Mouse (Mus musculus) limb, embryonic 12.5 days (tissue): ENCODE data around the gene Plxdc1. TPM values are rescaled to one million over a fixed set of nuclear protein-coding genes. Genes with fewer than 3 reads are reported as not detected.
A peak's percentile ranks its signal among the peaks of the same experiment; 100 is the strongest.

Experiments
- ATAC-seq: fragments of 200-750 bp; cut with Nextera tagmentation; 2 replicates; pipeline ENCODE4 v1.8.0; 2017; ENCODE audit warnings: low read depth, moderate TSS enrichment; ENCODE audit not compliant: insufficient number of reproducible peaks, insufficient read depth, low FRiP score, low TSS enrichment
- H3K27ac ChIP-seq: fragments of 300-500 bp; sonication (generic); 2 replicates; pipeline ENCODE4 v1.5.1; 2016; ENCODE audit warnings: mild to moderate bottlenecking, moderate library complexity
- H3K27me3 ChIP-seq: fragments of 300-500 bp; sonication (generic); 2 replicates; pipeline ENCODE4 v1.6.1; 2016; ENCODE audit warnings: mild to moderate bottlenecking, moderate library complexity
- H3K36me3 ChIP-seq: fragments of 300-500 bp; sonication (generic); 2 replicates; pipeline ENCODE4 v1.6.1; 2016; ENCODE audit warnings: mild to moderate bottlenecking, moderate library complexity
- H3K4me1 ChIP-seq: fragments of 300-500 bp; sonication (generic); replicated peaks from 2 replicates; pipeline ENCODE4 v1.6.1; 2016
- H3K4me2 ChIP-seq: fragments of 300-500 bp; sonication (generic); 2 replicates; pipeline ENCODE4 v1.6.1; 2016; ENCODE audit warnings: mild to moderate bottlenecking, moderate library complexity
- H3K4me3 ChIP-seq: fragments of 300-500 bp; sonication (generic); replicated peaks from 2 replicates; pipeline ENCODE4 v1.5.1; 2016; ENCODE audit warnings: mild to moderate bottlenecking
- H3K9ac ChIP-seq: fragments of 300-500 bp; sonication (generic); replicated peaks from 2 replicates; pipeline ENCODE4 v1.6.1; 2016; ENCODE audit warnings: mild to moderate bottlenecking, moderate library complexity
- H3K9me3 ChIP-seq: fragments of 300-500 bp; sonication (generic); 2 replicates; pipeline ENCODE4 v1.6.1; 2016; ENCODE audit warnings: mild to moderate bottlenecking, moderate library complexity
- WGBS: fragments of 180-500 bp; shearing (Covaris S2); methylation state at CpG from one replicate; pipeline ENCODE4 v1.1.7; 2016; 5-methylcytosine and 5-hydroxymethylcytosine counted together
- polyA plus RNA-seq: library from polyadenylated mRNA; unstranded; fragments of >200 nt; fragmentation: Nextera tagmentation; extraction: Ambion mirVana; gene quantifications from 2 replicates; pipeline ENCODE4 v1.2.1, GENCODE M21; 2016

Gene Plxdc1
- polyA plus RNA-seq, 1 experiment from 2014 or later: not detected

DNA sequence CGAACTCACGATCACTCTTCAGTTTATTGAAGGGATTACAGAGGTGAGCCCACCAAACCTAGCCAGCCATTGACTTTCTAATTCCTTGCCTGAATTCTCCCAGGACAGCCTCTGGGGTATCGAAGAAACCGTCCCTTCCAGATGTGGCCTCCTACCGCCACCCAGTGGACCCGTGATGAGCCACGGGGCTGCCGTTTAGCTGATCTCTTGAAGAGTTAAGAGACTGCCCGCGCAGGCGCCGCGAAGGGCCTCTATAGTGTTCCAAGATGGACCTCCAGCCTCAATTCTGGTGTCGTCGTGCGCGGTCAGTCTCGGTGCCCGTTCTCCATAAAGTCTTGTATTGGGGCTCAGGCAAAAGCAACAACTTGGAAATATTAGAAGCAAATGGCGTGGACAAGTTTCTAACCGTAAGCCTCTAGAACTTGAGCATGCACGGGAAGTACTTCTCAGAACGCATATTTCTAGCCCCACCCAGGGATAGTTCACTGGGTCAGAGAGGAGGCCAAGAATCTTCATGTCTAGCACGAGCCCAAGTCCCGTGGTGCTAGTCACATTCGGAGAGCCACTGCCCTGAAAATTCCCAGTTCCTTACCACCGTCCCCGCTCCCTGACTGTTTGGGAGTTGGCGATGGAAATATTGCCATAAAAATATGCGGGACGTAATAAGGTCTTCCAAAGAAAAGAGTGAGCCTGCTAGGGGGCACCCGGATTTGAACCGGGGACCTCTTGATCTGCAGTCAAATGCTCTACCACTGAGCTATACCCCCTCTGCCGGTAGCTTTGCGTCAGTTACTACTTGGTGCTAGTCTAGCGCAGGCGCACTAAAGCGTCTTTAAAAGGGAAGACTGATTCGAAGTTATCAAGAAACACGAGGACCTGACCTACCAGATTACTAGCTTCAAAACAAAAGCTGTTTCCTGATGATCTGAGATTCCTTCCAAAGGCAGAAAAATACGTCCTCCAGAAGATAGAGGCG lies 1.6 kb upstream of the Plxdc1 start:
- peak overlapping the region; percentile 83 for H3K27ac ChIP-seq
- H3K4me2 ChIP-seq: peak overlapping the region; percentile 88
- WGBS: under 1% methylated on average over 42 of the region's 42 CpGs
- peaks cover 19% of the 10 kb centered on the region; the same call in 1 of the 2 replicates for H3K4me1 ChIP-seq
- H3K9ac ChIP-seq: peak overlapping the region; percentile 76
- H3K27me3 ChIP-seq: peaks cover 51% of the 10 kb centered on the region
- no peaks in the 10 kb centered on the region for H3K9me3 ChIP-seq
- peak; percentile 69 for ATAC-seq
- H3K36me3 ChIP-seq: no peaks in the 10 kb centered on the region
- H3K4me3 ChIP-seq: peak overlapping the region; percentile 90

DNA sequence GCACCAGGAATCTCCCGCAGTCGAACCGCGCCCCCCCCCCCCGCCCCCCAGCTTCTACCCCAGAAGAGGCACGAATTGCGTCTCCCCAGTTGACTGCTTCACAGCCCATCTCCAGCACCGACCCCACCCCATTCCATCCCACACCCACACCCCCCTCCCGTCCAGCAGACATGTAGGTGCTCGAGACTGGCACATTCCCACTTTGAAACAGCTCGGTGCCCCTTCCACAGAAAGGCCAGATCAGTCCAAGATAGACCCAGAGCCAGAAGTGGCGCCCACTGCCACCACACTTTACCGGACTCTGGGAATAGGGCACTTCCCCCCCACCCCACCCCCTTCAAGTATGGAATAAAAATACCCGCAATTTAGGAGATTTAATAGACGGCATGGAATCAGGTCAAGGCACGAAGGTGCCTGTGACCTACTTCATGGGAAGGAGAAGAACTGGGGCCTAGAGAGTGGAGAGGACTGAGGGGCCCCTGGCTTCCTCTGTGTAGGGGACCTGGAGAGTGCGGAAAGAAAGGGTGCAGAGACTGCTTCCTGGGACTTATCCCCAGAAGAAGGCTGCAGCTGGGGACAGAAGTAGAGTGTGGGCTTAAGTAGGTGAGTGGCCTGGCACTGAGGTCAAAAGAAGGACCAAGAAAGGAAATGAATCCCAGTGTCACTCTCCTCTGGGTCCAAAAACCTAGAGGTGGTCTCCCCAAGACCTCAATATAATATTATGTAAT lies 658 bp upstream of the Plxdc1 start:
- H3K9ac ChIP-seq: peak overlapping the region; percentile 65
- H3K4me1 ChIP-seq: peaks cover 19% of the 10 kb centered on the region; the same call in 1 of the 2 replicates
- no peaks in the 10 kb centered on the region for H3K36me3 ChIP-seq
- peak overlapping the region; percentile 90 for H3K4me3 ChIP-seq
- no peaks in the 10 kb centered on the region for H3K9me3 ChIP-seq
- 28% methylated on average over 13 of the region's 17 CpGs for WGBS
- ATAC-seq: no peak
- H3K4me2 ChIP-seq: peak overlapping the region; percentile 88
- H3K27ac ChIP-seq: no peak overlapping the region
- peaks cover 53% of the 10 kb centered on the region for H3K27me3 ChIP-seq

DNA sequence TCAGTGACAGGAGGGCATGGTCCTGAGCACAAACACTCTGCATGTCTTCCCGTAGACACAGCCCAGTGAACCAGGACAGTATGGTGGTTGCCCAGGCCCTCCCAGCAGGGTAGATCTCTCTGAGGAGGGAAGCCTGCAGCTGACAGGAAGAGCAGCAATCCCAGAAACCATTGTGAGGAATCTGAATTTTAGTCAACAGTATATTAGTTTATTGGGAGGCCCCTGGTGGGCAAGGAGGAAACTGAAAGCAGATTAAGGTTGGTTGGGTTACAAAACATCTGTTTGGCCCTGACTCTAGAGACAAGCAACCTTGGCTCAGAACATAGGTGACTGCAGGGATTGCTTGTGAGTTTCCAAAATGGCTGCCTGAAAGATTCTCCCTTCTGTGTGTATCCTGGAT lies 2.3 kb downstream of the Plxdc1 start:
- no peaks in the 10 kb centered on the region for H3K36me3 ChIP-seq
- H3K9ac ChIP-seq: no peak overlapping the region
- peaks cover 45% of the 10 kb centered on the region for H3K27me3 ChIP-seq
- H3K4me2 ChIP-seq: no peak overlapping the region
- no peak overlapping the region for H3K27ac ChIP-seq
- WGBS: 88% methylated on average over 1 of the region's 1 CpGs
- H3K4me1 ChIP-seq: peaks cover 24% of the 10 kb centered on the region
- no peak for ATAC-seq
- no peak overlapping the region for H3K4me3 ChIP-seq
- no peaks in the 10 kb centered on the region for H3K9me3 ChIP-seq

DNA sequence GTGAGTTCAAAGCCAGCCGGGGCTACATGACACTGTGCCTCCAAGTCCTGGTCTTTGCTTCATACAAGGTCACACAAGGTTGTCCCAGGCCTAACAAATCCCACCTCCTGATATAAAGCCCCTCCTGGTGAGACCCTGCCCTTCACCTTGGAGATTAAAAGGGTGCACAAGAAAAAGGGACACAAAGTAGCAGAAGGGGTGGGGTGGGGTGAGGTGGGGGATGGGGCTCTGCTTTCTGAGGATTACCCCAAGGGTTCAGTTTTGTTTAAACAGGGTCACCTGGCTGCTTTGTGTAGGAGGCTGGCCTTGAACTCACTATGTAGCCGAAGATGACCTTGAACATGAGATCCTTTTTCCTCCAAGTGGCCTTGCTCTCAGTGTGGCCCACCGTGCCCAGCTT lies 2.7 kb downstream of the Plxdc1 start:
- WGBS: 85% methylated on average over 3 of the region's 3 CpGs
- H3K4me3 ChIP-seq: no peak overlapping the region
- no peak for ATAC-seq
- no peak overlapping the region for H3K27ac ChIP-seq
- peaks cover 45% of the 10 kb centered on the region for H3K27me3 ChIP-seq
- no peaks in the 10 kb centered on the region for H3K36me3 ChIP-seq
- H3K9ac ChIP-seq: no peak overlapping the region
- H3K4me1 ChIP-seq: peaks cover 24% of the 10 kb centered on the region
- no peaks in the 10 kb centered on the region for H3K9me3 ChIP-seq
- no peak overlapping the region for H3K4me2 ChIP-seq

DNA sequence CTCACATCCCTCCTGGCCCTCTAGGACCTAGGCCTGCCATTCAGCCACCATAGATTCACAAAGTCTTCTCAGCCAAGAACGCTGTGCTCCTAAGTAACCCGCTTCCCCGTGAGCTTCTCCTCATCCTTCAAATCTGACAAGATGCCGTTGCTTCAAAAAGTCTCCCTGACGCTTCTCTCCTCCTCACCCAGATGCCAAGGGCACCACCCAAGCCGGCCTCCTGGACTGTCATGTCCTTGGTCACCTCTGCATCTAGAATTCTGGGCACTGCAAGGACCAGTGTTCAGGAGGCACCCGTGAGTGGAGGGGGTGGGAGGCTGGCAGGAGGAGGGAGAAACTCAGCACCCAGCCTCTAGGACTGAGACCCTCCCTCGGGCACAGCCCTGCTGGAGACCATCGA lies 3.5 kb downstream of the Plxdc1 start:
- no peak overlapping the region for H3K27ac ChIP-seq
- peaks cover 24% of the 10 kb centered on the region for H3K4me1 ChIP-seq
- no peak for ATAC-seq
- H3K4me2 ChIP-seq: no peak overlapping the region
- no peak overlapping the region for H3K9ac ChIP-seq
- no peaks in the 10 kb centered on the region for H3K36me3 ChIP-seq
- WGBS: 86% methylated on average over 9 of the region's 9 CpGs
- H3K4me3 ChIP-seq: no peak overlapping the region
- peaks cover 45% of the 10 kb centered on the region for H3K27me3 ChIP-seq
- no peaks in the 10 kb centered on the region for H3K9me3 ChIP-seq

DNA sequence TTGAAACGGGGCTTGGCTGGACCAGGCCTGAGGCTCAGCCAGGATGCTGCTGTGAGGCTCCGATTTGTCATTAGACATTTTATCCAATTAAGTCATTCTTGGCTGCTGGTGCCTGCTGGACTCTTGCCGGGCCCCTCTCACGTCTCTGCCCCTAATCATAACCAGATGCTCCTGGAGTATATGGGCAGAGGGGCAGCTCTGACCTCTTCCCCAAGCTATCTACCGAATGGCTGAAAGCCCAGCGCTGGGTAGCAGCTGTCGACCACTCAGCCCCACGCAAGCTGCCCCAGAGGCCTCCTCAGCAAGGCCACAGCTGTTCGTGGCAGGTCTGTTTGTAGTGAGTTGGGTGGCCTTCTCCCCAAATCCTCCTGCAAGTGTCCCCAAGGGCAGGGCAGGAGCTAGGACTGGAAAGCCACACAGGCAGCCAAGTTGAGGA lies 5.7 kb downstream of the Plxdc1 start:
- no peak for ATAC-seq
- 9% methylated on average over 9 of the region's 9 CpGs for WGBS
- Histone ChIP-seq H3K36me3 (no peaks in the 10 kb centered on the region), H3K9me3 (no peaks in the 10 kb centered on the region), H3K4me3 (no peak overlapping the region), H3K9ac (no peak overlapping the region), H3K27ac (peak overlapping the region; percentile 14; the same call in 1 of the 2 replicates), H3K4me1 (peaks cover 15% of the 10 kb centered on the region), H3K27me3 (peaks cover 30% of the 10 kb centered on the region), H3K4me2 (no peak overlapping the region)

DNA sequence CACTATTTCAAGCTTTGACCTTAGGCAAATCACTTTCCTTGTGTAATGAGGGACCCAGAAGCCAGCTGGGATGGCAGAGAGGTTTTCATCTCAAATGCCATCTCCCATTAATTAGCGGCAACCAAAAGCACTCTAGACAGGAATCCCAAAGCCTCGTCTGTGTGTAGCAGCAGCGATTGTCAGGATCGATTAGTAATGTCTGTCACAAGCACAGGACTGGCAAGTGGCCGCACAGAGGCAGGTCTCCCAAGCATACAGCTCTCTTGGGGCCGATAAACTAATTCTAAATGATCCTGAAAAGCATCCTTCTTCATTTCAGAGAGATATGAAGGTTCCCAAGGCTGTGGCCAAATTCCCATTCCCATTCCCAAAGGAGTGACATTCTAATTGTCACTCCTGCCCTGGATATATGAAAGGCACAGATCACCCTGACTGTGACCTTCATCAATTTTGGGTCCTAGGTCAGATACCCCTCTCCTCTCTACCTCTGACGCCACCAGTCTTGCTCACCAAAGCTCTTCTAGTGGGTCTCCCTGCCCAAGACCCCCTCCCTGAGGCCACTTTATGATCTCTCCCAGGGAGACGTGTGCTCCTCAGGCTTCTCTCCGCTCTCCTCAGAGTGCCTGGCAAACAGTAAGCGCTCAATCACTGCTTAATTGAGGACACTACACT lies 6.3 kb downstream of the Plxdc1 start:
- Histone ChIP-seq H3K9me3 (no peaks in the 10 kb centered on the region), H3K4me2 (no peak overlapping the region), H3K27ac (no peak overlapping the region), H3K4me3 (no peak overlapping the region), H3K4me1 (peaks cover 15% of the 10 kb centered on the region), H3K27me3 (peaks cover 24% of the 10 kb centered on the region), H3K36me3 (no peaks in the 10 kb centered on the region), H3K9ac (no peak overlapping the region)
- no peak for ATAC-seq
- 56% methylated on average over 10 of the region's 10 CpGs for WGBS

DNA sequence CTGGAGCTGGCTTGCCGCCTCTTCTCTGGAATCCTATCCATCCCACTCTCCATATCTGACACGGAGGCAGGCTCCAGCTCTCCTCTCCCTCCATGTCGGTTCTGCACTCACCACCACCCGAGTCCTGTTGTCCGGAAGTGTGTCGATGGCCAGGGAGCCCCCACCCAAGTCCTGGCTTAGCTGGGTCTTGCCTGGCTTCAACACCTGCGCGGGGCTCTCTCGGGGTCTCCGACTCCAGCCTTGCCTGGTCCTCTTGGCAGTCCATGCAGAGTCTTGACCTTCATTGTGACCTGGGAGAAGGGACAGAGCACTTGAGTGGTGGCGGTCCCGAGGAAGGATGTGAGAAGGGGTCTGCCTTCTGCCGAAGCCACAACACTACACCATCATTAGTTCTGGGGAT lies 7.9 kb downstream of the Plxdc1 start:
- no peaks in the 10 kb centered on the region for H3K36me3 ChIP-seq
- H3K27ac ChIP-seq: no peak overlapping the region
- H3K9me3 ChIP-seq: no peaks in the 10 kb centered on the region
- WGBS: 85% methylated on average over 13 of the region's 13 CpGs
- no peak overlapping the region for H3K4me3 ChIP-seq
- H3K4me2 ChIP-seq: no peak overlapping the region
- peaks cover 15% of the 10 kb centered on the region for H3K4me1 ChIP-seq
- 0 out of 2 replicates have a peak, but pooled peaks cover 9% of the 10 kb centered on the region for H3K27me3 ChIP-seq
- ATAC-seq: no peak
- no peak overlapping the region for H3K9ac ChIP-seq

DNA sequence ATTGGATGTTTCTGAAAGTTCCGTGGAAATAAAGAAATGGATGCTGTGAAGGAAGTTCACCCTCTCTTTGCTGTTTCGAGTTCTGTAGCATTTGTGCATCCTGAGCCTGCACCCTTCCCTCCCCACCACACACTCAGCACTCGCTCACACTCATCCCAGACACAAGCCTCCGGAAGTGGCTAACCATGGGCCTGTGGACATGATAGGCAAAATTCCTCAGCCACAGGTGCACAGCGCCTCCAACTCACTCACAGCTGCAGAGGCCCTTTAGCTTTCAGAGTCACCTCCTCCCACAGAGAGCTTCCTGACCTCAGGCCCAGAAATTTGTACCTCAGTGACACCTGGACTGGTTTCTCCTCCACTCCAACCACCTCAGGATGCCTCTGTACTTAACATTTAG lies 8.4 kb downstream of the Plxdc1 start:
- Histone ChIP-seq H3K4me1 (peaks cover 15% of the 10 kb centered on the region), H3K27me3 (0 out of 2 replicates have a peak, but pooled peaks cover 5% of the 10 kb centered on the region), H3K9ac (no peak overlapping the region), H3K4me2 (no peak overlapping the region), H3K4me3 (no peak overlapping the region), H3K9me3 (no peaks in the 10 kb centered on the region), H3K36me3 (no peaks in the 10 kb centered on the region), H3K27ac (no peak overlapping the region)
- no peak for ATAC-seq
- 81% methylated on average over 5 of the region's 5 CpGs for WGBS

DNA sequence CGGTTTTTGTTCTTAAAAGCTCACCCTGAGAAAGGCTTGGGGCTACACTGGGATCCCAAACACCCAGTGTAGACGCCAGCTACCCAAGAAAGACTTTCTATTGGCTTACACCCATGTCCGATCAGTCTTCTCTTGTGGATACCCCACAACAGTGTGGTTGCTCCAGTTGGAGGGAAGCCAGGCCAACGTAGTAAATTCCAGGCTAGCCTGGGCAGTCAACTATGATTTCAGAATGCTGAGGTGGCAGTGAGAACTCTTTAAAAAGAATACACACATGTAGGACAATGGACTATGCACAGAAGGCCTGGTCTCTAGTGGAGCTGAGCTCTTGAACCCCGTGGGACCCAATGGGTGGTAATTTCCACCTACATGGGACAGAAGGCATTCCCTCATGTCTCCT lies 11.5 kb downstream of the Plxdc1 start:
- no peak for ATAC-seq
- H3K36me3 ChIP-seq: no peaks in the 10 kb centered on the region
- 86% methylated on average over 5 of the region's 5 CpGs for WGBS
- no peak overlapping the region for H3K9ac ChIP-seq
- 0 out of 2 replicates have a peak, but pooled peaks cover 3% of the 10 kb centered on the region for H3K27me3 ChIP-seq
- H3K27ac ChIP-seq: no peak overlapping the region
- no peak overlapping the region for H3K4me2 ChIP-seq
- H3K9me3 ChIP-seq: no peaks in the 10 kb centered on the region
- no peak overlapping the region for H3K4me3 ChIP-seq
- H3K4me1 ChIP-seq: no peaks in the 10 kb centered on the region

DNA sequence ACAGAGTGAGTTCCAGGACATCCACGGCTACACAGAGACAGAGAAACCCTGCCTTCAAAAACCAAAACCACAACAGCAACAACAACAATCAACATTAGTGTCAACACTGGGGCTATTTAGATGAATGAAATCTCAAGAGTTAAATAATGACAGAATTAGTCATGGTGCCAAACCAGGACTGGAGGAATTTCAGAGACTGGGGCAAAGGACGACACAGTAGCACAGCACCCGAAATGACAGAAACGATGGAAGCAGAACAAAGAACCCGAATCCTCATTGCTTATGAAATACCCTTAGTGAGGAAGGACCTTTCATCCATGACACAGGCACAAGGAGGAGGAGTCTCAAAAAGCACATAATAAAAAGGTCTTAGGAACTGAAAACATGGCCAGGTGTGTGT lies 12.1 kb downstream of the Plxdc1 start:
- no peak overlapping the region for H3K4me3 ChIP-seq
- no peak overlapping the region for H3K9ac ChIP-seq
- no peak for ATAC-seq
- WGBS: 96% methylated on average over 5 of the region's 5 CpGs
- H3K4me2 ChIP-seq: no peak overlapping the region
- no peaks in the 10 kb centered on the region for H3K4me1 ChIP-seq
- no peaks in the 10 kb centered on the region for H3K36me3 ChIP-seq
- 0 out of 2 replicates have a peak, but pooled peaks cover 3% of the 10 kb centered on the region for H3K27me3 ChIP-seq
- H3K27ac ChIP-seq: no peak overlapping the region
- H3K9me3 ChIP-seq: no peaks in the 10 kb centered on the region
